Mouse (Mus musculus) midbrain, postnatal 0 days (tissue): ENCODE results near the gene Cyth4. TPM values are rescaled to one million over a fixed set of nuclear protein-coding genes. Genes with fewer than 3 reads are reported as not detected.

ENCODE experiments used
- ATAC-seq: fragments of 200-750 bp; cut with Nextera tagmentation; 2 replicates; pipeline ENCODE4 v1.8.0; 2017; ENCODE audit warnings: moderate number of reproducible peaks, mild to moderate bottlenecking, moderate TSS enrichment, moderate library complexity; ENCODE audit not compliant: low FRiP score
- DNase-seq: peaks from one replicate; pipeline ENCODE4 v3.0.0-alpha.2; 2015; ENCODE audit warnings: low spot score
- H3K27ac ChIP-seq: fragments of 300-500 bp; sonication (generic); 2 replicates; pipeline ENCODE4 v1.5.1; 2014; ENCODE audit warnings: low read depth, mild to moderate bottlenecking, low read length, mixed read lengths
- H3K27me3 ChIP-seq: fragments of 300-500 bp; sonication (generic); 2 replicates; pipeline ENCODE4 v1.6.1; 2014; ENCODE audit warnings: low read length, control low read depth, mixed read lengths; ENCODE audit not compliant: insufficient read depth
- H3K36me3 ChIP-seq: fragments of 300-500 bp; sonication (generic); 2 replicates; pipeline ENCODE4 v1.6.1; 2014; ENCODE audit warnings: low read length, control low read depth, mixed read lengths; ENCODE audit not compliant: insufficient read depth
- H3K4me1 ChIP-seq: fragments of 300-500 bp; sonication (generic); 2 replicates; pipeline ENCODE4 v1.6.1; 2014; ENCODE audit warnings: mild to moderate bottlenecking, control low read depth, antibody characterized with exemption, low read length, mixed read lengths; ENCODE audit not compliant: insufficient read depth
- H3K4me2 ChIP-seq: fragments of 300-500 bp; sonication (generic); 2 replicates; pipeline ENCODE4 v1.6.1; 2014; ENCODE audit warnings: low read depth, mild to moderate bottlenecking, low read length, mixed read lengths; ENCODE audit not compliant: poor library complexity, severe bottlenecking
- H3K4me3 ChIP-seq: fragments of 300-500 bp; sonication (generic); 2 replicates; pipeline ENCODE4 v1.5.1; 2014; ENCODE audit warnings: low read depth, mild to moderate bottlenecking, low read length, moderate library complexity
- H3K9ac ChIP-seq: fragments of 300-500 bp; sonication (generic); replicated peaks from 2 replicates; pipeline ENCODE4 v1.6.1; 2014; ENCODE audit warnings: mild to moderate bottlenecking, low read length, moderate library complexity, mixed read lengths; ENCODE audit not compliant: poor library complexity, severe bottlenecking
- H3K9me3 ChIP-seq: fragments of 300-500 bp; sonication (generic); 2 replicates; pipeline ENCODE4 v1.6.1; 2016; ENCODE audit warnings: low read length, control low read depth
- CTCF ChIP-seq: IDR thresholded peaks from 2 replicates; pipeline ENCODE4 v1.5.1; 2016; ENCODE audit warnings: antibody characterized with exemption, mild to moderate bottlenecking
- WGBS: fragments of 180-500 bp; shearing (Covaris S2); extraction: QIAGEN DNeasy Blood & Tissue Kit; methylation state at CpG from one replicate; pipeline ENCODE4 v1.1.7; 2014; 5-methylcytosine and 5-hydroxymethylcytosine counted together
- polyA plus RNA-seq: library from polyadenylated mRNA; unstranded; fragments of >200 nt; fragmentation: Nextera tagmentation; extraction: Ambion mirVana; gene quantifications from 2 replicates; pipeline ENCODE4 v1.2.1, GENCODE M21; 2015
- total RNA-seq: library from RNA; depleted of rRNA; stranded (reverse); fragments of >200 nt; gene quantifications from 2 replicates; pipeline ENCODE4 v1.2.3, GENCODE M21; 2014; rRNA removed

Cyth4 gene
- total and polyA plus RNA-seq, 2 experiments from 2014 or later = 4.5 to 7.2 TPM

DNA sequence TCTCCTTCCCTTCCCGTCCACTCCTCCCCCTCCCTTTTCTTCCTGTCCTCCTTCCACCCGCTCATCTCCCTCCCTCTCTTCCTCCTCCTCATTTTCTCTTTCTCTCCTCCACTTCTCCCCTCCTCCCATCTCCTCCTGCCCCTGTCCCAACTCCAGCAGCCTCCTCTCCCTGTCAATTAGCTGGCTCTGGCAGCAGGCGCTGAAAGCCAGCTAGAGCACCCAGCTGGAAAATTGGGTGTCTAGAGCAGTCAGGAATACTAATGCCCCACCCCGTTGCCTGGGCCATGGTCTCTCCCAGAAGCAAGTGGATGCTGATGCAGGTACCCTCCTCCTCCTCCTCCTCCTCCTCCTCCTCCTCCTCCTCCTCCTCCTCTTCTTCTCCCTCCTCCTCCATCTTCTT, 54.3 kb downstream of the Cyth4 start:
- H3K27ac ChIP-seq = no peak overlapping the region
- no peaks in the 10 kb centered on the region for H3K36me3 ChIP-seq
- 0 out of 2 replicates have a peak, but pooled peaks cover 2% of the 10 kb centered on the region for H3K4me1 ChIP-seq
- DNase-seq (peak; percentile 47), ATAC-seq (no peak)
- no peaks in the 10 kb centered on the region for H3K27me3 ChIP-seq
- H3K9me3 ChIP-seq = no peaks in the 10 kb centered on the region
- no peak overlapping the region for H3K4me3 ChIP-seq
- 44% methylated on average over 4 of the region's 4 CpGs for WGBS
- H3K9ac ChIP-seq = no peak overlapping the region
- no peak overlapping the region for H3K4me2 ChIP-seq
- no peak for TF ChIP-seq CTCF

DNA sequence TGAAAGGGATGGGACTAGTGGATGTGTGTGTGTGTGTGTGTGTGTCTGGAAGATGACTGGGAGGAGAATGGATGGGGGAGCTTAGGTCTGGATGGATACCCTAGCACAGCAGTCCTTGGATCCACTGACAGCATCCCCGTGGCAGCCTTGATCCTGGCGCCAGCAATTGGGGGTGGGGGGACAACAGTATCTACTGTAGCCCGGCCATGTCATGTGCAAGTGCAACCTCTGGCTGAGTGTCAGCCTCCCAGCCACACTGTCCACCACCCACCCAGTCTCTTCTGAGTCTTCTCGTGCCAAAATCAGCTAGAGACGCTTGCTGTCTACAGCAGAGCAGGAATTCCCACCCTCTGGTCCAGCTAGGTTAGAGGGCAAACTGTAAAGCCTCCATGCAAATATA, 67.4 kb downstream of the Cyth4 start:
- no peak overlapping the region for H3K4me3 ChIP-seq
- no peak overlapping the region for H3K4me2 ChIP-seq
- DNase-seq (peak; percentile 73), ATAC-seq (peak; percentile 56; the same call in 1 of the 2 replicates)
- WGBS = 56% methylated on average over 5 of the region's 5 CpGs
- H3K27me3 ChIP-seq = no peaks in the 10 kb centered on the region
- TF ChIP-seq CTCF = no peak
- H3K27ac ChIP-seq = no peak overlapping the region
- H3K9ac ChIP-seq = no peak overlapping the region
- no peaks in the 10 kb centered on the region for H3K9me3 ChIP-seq
- H3K4me1 ChIP-seq = no peaks in the 10 kb centered on the region
- H3K36me3 ChIP-seq = 0 out of 2 replicates have a peak, but pooled peaks cover 3% of the 10 kb centered on the region

DNA sequence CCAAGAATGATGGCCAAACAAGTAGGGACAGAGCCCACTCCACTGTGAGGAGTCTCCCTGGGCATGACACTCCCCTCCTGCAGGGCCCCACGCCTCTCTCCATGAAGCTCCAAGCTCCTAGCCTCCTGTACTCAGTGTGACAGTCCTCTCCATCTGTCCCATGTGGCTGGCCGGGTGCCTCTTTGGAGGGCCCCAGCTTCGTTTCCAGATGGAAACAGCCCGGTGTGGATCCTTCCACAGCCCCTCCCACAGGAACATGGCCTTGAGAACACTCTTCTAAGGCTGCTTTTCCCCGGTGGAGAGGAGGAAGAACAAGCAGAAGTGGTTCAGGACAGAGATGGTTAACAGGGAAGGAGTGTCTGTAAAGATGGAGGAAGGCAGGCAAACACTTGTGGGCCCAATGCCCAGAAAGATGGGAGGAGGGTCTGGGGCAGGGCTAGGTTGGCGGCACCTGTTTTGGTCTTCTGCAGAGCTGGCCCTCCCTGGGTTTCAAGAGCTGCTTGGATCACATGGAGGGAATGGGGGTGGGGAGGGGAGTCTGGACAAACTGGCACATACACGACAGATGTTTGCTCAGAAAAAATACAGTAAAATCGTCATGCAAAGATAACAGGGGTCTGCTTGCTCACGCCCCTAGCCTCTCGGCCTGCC, 72.5 kb downstream of the Cyth4 start:
- DNase-seq (peak; percentile 30), ATAC-seq (no peak)
- no peaks in the 10 kb centered on the region; the same call in 1 of the 2 replicates for H3K27me3 ChIP-seq
- TF ChIP-seq CTCF = no peak
- H3K9ac ChIP-seq = no peak overlapping the region
- peaks cover 30% of the 10 kb centered on the region for H3K36me3 ChIP-seq
- 68% methylated on average over 10 of the region's 10 CpGs for WGBS
- no peaks in the 10 kb centered on the region for H3K9me3 ChIP-seq
- H3K4me1 ChIP-seq = peaks cover 12% of the 10 kb centered on the region
- H3K4me3 ChIP-seq = no peak overlapping the region
- no peak overlapping the region for H3K4me2 ChIP-seq
- no peak overlapping the region for H3K27ac ChIP-seq

DNA sequence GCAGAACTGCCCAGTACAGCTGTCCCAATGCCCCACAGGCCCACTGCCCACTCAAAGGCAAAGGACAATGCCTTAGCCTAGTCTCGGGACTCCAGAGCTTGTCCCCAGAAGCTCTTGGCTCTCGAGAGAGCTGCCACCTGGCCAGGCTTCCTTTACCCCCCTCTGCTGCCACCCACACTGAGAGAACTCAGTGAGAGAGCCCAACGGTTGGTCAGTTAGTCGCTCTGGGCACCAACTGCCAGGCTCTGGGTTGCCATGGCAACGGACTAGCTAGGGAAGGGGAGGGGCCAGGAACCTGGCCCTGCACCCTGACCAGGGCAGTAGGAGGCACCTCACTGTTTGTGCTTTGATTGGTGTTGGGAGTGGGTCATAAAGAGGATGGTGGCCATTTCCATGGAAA, 73.5 kb downstream of the Cyth4 start:
- Histone ChIP-seq H3K9ac (no peak overlapping the region), H3K9me3 (no peaks in the 10 kb centered on the region), H3K4me3 (no peak overlapping the region), H3K27me3 (no peaks in the 10 kb centered on the region; the same call in 1 of the 2 replicates), H3K4me2 (no peak overlapping the region), H3K36me3 (peaks cover 30% of the 10 kb centered on the region), H3K4me1 (peaks cover 14% of the 10 kb centered on the region), H3K27ac (no peak overlapping the region)
- TF ChIP-seq CTCF = no peak; the same call in 1 of the 2 replicates
- DNase-seq (peak; percentile 88), ATAC-seq (peak; percentile 29; the same call in 1 of the 2 replicates)
- 21% methylated on average over 5 of the region's 5 CpGs for WGBS

Other genes starting within 250 kb of the Cyth4 start
- gene Tex33, start 201.1 kb upstream of the Cyth4 start, total RNA-seq = not detected in 2 replicates
- gene Tex33, start 201.1 kb upstream of the Cyth4 start, polyA plus RNA-seq = 0.16 TPM in 1 of 2 replicates, not detected in the other
- 31.3 and 34.8 TPM in 2 replicates for gene Tst, start 191.1 kb upstream of the Cyth4 start, total RNA-seq
- gene Tst, start 191.1 kb upstream of the Cyth4 start, polyA plus RNA-seq = 34.4 and 40.0 TPM in 2 replicates
- gene Mpst, start 190.6 kb upstream of the Cyth4 start, total RNA-seq = 70.1 and 84.8 TPM in 2 replicates
- gene Mpst, start 190.6 kb upstream of the Cyth4 start, polyA plus RNA-seq = 3.2 and 3.8 TPM in 2 replicates
- 156 and 164 TPM in 2 replicates for gene Kctd17, start 168.5 kb upstream of the Cyth4 start, total RNA-seq
- gene Kctd17, start 168.5 kb upstream of the Cyth4 start, polyA plus RNA-seq = 152 and 173 TPM in 2 replicates
- 0.66 TPM in 1 of 2 replicates, not detected in the other for gene Tmprss6, start 128.4 kb upstream of the Cyth4 start, total RNA-seq
- 0.10 and 0.26 TPM in 2 replicates for gene Tmprss6, start 128.4 kb upstream of the Cyth4 start, polyA plus RNA-seq
- gene Il2rb, start 101.8 kb upstream of the Cyth4 start, total RNA-seq = 0.33 and 0.38 TPM in 2 replicates
- gene Il2rb, start 101.8 kb upstream of the Cyth4 start, polyA plus RNA-seq = 0.19 and 0.22 TPM in 2 replicates
- gene C1qtnf6, start 65.6 kb upstream of the Cyth4 start, total RNA-seq = 2.4 and 2.7 TPM in 2 replicates
- gene C1qtnf6, start 65.6 kb upstream of the Cyth4 start, polyA plus RNA-seq = 8.6 and 10.4 TPM in 2 replicates
- 1.1 and 2.4 TPM in 2 replicates for gene Sstr3, start 52.4 kb upstream of the Cyth4 start, total RNA-seq
- gene Sstr3, start 52.4 kb upstream of the Cyth4 start, polyA plus RNA-seq = 0.49 and 0.65 TPM in 2 replicates
- 1.7 and 2.6 TPM in 2 replicates for gene Rac2, start 24.3 kb upstream of the Cyth4 start, total RNA-seq
- gene Rac2, start 24.3 kb upstream of the Cyth4 start, polyA plus RNA-seq = 4.3 and 4.9 TPM in 2 replicates
- 44.6 and 52.1 TPM in 2 replicates for gene Elfn2, start 121.7 kb downstream of the Cyth4 start, total RNA-seq
- gene Elfn2, start 121.7 kb downstream of the Cyth4 start, polyA plus RNA-seq = 10.2 and 10.7 TPM in 2 replicates
- 4.6 and 6.9 TPM in 2 replicates for gene Mfng, start 176.4 kb downstream of the Cyth4 start, total RNA-seq
- gene Mfng, start 176.4 kb downstream of the Cyth4 start, polyA plus RNA-seq = 7.6 and 8.1 TPM in 2 replicates
- gene Card10, start 206.0 kb downstream of the Cyth4 start, total RNA-seq = 0.71 and 1.6 TPM in 2 replicates
- 2.2 and 2.5 TPM in 2 replicates for gene Card10, start 206.0 kb downstream of the Cyth4 start, polyA plus RNA-seq
- gene Cdc42ep1, start 245.6 kb downstream of the Cyth4 start, total RNA-seq = 14.1 and 14.9 TPM in 2 replicates
- 14.8 and 14.9 TPM in 2 replicates for gene Cdc42ep1, start 245.6 kb downstream of the Cyth4 start, polyA plus RNA-seq